Mouse (Mus musculus): Measurements from ENCODE around the gene Plscr2.

Gene Plscr2

DNA sequence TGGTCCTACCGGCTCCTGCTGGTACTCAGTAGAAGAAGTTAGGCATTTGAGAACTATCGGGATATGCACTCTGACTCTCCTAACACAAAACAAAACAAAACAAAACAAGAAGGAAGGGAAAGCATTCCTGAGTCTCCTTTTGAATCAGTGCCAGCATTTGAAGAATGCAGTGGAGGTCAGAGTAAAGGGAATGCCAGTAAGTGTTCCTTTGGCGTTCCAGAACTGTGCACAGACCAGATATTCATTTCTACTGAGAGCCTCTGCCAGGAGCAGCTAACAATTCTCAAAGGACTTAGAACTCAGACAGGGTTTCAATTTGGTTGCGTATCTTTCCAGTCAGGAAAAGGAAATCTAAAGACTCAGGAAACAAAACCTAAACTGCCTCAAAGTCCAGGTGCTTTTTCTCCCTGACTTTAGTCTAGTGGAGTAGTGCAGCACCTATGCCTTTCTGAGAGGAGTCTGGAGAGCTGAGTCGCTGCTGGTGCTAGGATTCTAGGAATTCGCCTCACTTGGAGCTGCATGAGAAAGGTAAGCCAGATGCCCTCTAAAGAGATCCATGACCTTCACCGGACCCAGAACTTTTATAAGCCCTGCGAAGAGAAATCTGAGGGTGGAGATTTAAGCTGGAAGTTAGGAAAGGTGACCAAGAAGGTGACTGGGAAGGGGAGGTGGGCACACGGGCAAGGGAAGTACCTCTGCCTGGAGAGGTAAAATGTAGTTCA is at the start of gene Plscr2:
Gene Plscr2, plus strand, starts transcription at position 117 of the 722 bp plus-strand sequence.
- no peak for DNase-seq (ENCODE audit: low read depth, low spot score)

DNA sequence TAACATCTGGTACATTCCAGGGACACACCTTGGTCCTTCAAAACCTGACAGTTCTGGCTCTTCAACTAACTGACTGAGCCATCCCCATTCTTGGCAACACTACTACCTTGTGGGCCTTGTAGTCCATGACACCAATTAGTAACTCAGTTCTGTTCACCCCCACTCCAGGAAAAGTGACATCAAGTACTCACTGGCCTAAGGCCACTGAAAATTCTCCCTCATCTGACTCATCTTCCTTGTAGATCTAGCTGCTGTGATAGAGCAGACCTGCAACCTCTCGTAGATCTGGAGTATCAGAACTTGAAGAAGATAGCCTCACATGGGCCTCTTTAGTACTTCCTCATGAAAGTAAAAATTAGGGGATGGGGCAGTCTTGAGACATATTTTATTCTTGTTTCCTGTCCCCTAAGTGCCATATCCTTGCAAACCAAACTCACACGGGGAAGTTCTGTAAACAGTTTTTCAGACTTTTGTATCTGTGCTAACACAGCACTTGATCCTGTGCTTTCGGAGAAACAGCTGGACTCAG is 49.2 kb upstream of the Plscr2 start:
- DNase-seq (ENCODE audit: low read depth, low spot score), result no peak

DNA sequence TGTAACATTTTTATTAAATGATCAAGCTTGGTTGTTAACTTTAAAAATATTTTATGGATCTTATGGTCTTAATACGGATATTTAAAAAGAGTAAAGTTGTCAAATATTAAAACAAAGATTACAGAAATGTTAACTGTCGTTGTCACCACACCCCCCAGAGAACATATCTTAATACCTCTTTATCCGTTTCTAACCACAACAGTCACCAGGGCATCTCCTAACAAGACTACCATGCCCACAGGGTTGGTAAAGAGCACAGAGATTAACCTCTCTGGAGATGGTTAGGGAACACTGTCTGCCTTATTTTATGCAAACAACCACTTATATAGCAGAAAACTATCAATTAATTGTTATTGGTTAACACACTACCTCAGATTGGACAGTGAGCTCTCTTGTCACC is 48.6 kb upstream of the Plscr2 start:
- DNase-seq (ENCODE audit: low read depth, low spot score), result no peak

DNA sequence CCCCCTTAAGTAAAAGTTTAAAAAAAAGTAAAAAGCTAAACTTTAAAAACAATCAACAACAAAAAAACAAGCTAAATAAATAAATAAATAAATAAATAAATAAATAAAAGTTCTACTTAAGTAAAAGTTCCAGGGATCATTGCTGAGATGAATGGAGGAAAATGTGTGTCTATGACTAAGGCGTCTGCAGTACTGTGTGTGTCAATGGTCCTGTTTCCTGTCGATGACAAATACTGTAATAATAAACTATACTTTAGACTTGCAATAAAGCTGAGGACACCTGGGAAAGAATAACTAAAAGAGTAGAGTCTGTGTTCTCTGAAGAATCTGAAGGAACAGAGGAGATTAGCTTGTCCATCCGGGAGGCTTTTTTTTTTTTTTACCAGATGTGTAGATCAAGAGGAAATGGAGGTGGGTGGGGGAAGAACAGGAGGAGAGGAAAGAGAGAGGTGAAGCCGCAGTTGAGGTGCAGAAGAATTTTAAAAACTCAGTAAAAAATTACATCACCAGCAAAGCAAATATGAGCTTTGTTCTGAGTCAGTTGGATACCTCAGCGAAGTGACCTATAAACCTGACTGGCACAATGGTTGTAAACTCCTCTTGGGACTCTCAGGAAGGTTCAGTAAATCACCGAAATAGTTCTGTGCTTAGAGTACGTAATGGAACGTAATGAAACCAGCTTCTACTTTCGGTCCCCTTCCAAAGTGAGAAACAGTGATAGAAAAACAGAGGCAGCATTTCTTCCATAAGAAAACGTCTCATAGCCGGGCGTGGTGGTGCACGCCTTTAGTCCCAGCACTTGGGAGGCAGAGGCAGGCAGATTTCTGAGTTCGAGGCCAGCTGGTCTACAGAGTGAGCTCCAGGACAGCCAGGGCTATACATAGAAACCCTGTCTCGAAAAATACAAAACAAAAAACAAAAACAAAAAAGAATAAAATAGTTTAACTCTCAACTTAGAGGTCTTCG is 46.3 kb upstream of the Plscr2 start:
- DNase-seq (ENCODE audit: low read depth, low spot score), result no peak

DNA sequence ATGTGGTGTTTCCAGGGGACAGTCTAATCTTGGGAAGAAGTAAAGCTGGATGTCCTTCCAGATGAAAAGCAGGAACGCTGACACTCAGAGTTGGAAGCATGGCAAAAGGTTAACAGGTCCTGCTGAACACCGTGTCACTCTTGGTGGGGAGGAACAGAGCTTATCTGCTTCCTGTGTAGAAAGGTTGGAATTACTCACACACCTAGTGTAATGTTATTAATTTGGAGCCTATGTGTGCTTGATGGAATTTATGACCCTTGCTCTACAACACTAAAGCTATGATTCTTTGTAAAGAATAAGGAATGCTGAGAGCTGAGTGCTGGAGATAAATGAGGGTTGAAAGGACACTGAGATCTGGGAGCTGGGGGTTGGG is 45.6 kb upstream of the Plscr2 start:
- peak; percentile 19 for DNase-seq (ENCODE audit: low read depth, low spot score)

DNA sequence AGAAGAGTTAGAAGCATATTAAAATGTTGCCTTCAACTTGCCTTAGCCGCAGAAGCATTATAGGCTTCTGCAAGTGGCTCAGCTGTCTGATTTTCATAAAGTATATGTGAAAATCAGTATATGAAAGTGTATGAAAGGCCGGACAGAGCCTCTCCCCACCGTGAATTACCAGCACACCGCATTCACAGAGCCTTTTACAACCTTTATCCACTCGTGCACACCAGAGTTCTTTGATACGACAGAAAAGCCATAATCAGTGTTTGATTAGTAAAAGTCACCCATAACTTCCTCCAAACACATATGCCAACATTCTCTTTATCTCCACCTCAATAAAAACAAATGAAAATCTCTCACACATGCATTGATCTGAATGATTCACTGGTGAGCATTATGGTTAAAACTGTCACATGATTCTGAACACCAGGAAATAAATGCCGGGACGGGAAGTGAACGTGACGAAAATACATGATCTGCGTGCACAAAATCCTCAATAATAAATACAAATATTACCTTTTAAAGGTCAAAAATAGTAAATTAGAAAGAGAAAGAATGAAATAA is 40.4 kb upstream of the Plscr2 start:
- DNase-seq (ENCODE audit: low read depth, low spot score), result no peak

DNA sequence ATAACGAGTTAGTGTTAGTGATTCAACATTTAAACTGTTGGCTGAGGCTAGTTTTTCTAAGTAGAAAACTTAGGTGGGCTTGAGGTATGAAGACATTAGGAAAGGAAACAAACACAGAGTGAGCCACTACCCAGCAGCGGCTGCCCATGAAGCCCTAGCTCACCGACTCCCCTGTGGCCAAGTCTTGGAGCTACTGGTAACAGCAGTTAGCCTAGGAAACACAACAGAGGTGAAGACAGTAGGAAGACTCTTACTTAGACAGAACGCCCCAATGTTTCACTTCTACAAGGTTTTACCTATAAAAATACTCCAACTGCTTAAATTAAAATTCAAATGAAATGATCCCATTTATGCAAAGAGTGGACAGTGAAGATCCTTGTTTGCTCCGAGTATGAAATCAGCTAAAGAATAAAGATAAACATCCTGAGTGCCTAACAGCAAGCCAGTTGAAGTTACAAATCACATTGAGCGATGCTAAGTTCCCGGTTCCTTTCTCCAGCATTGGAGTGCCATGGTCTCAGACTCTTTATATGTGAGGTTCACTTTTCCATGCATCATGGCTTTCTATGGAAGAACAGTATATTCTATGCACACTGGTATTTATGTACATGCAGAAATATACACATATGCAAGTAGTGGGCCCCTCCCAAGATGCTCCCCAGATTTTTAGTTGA is 26.5 kb upstream of the Plscr2 start:
- DNase-seq (ENCODE audit: low read depth, low spot score), result no peak

DNA sequence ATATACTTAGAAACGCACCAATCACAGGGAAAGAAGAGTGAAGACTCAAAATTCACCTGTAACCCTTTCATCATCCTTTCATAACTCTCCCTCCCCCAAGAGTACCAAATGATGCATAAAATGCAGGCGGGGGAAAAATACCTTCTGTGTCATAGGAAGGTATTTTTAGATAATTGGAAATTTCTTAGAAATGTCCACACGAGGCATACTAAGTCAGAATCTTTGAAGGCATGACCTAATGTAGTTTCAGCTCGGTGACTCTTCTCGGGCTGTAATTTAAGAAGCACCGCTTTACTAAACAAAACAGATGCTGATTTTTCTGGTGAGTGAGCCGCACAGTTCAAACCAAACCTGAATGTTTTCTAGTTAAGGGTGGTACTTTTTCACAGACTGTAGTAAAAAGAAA is 26.0 kb upstream of the Plscr2 start, which contains the start of gene Plscr1:
Gene Plscr1, plus strand, starts transcription at position 304 of the 406 bp plus-strand sequence.
- peak; percentile 8 for DNase-seq (ENCODE audit: low read depth, low spot score)

DNA sequence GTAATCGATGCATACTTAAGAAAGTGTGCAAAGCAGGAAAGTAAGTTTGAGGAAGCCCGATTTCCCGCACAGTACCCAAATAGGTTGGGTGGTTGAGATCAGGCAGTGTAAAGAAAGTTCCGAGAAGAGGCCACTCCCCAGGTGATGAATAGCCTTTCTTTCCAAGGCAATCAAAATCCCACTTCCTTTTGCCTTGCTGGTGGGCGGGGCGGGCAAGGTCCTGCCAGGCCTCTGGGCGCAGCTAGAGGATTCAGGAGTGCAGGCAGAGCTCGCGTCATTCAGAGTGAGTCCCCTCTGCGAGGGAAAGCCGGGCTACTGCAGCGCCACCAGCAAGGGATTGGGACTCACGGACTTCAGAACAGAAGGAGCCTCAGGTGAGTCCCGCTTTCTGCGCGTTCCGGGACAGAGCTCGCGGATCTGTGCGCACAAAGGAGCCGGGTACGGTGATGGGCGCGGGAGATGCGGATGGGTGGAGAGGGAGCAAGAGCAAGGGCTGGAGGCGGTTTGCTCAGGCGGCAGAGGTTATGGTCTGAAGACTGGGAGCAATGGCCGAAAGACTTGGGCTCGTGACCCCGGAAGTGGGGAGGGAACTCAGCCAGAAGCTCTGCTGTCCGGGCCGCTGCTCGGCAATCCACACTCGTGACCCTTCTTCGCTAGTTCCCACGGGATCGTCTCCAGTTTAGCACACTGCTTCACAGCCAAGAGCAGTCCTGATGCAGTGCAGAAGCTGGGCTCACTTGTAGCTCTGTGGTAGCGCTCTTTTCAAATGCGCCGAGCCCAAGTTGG is 25.2 kb upstream of the Plscr2 start:
- DNase-seq (ENCODE audit: low read depth, low spot score), result peak; percentile 78

DNA sequence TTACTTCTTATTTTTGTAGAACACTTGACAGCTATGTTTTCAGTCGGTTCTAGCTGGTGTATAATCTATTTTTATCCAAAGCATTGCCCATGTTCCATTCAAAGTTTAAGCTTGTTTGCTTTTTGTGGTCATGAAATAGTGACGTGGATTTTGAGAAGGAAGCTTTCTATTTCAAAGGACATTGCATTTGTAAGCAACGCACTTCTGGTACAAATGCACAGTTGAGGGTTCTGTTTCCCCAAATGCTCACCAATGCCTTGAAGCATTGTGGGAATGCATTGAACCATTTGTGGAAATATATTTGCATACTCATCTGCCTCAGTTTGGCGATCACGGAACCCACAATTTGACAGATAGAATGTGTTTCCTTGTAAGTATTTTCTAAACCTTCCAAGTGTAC is 22.7 kb upstream of the Plscr2 start:
- DNase-seq (ENCODE audit: low read depth, low spot score), result no peak

DNA sequence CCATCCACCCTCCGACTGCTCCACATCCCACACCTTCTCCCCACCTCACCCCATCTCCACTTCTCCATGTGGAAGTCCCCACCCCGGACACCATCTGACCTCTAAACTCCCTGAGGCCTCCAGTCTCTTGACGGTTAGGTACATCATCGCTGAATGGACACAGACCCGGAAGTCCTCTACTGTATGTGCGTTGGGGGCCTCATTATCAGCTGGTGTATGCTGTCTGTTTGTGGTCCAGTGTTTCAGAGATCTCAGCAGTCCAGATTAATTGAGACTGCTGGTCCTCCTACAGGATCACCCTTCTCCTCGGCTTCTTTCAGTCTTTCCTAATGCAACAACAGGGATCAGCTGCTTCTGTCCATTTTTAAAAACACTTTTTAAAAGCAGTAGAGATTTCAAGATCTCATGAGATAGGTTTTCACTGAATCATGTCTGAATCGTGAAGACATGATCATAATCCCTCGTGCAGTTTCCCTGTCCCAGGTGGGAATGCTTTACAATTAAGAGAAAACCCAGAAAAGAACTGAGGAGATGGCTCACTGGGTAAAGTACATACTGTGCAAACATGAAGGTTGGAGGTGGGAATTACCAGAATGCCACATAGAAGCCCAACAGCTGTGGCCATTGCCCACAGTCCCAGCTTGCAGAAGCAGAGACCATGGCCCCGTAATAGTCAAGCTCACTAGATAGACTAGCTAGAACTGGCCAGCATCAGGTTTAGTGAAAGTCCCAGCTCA is 21.6 kb upstream of the Plscr2 start:
- DNase-seq (ENCODE audit: low read depth, low spot score), result no peak

DNA sequence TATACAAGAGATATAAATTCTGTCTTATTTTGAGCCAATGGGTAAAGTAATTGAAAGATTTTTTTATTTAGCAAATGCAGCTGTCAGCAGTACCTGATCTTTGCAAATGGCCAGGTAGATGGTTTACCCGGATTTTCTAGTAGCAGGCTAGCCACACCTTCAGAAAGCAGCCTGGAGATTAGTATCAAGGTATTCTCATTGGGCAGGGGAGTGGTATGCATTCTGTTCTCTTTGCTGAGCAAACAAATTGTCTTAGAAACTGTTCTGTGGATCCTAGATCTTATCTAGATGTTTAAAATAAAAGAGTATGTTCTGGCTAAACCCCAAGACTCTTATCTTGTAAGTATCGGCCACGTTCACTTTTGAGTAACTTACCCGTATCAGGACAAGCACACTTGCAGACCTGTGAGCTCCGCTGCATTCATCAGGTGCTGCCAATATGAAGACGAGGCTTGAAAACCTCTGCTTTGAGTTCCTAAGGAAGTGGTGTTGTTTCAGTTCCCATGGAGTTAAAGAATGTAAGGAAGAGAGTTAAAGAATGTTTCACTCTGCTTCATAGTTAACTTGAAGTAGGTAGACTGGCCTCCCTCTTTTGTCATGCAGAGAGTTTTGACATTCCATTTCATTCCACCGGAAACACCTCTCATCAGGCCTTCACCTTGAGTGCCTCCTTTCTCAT is 14.8 kb upstream of the Plscr2 start:
- DNase-seq (ENCODE audit: low read depth, low spot score), result no peak

DNA sequence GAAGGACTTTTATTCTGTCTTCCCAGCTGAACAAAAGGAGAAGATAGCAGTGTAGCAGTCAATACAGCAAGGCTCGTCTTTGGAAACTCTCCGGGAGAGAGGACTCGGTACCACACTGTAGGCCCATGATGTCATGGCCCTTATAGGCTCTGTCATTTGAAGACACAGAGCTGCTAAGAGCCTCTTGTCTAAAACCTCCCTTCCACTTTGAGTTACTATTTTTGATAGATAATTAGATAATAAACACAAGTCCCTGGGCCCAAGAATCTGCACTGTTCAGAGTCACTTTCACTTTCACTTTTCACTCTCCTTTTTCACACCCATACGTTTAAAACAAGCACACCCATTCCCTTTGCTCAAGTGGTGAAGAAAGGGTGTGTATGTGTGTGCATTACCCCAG is 9.7 kb upstream of the Plscr2 start:
- DNase-seq (ENCODE audit: low read depth, low spot score), result no peak

DNA sequence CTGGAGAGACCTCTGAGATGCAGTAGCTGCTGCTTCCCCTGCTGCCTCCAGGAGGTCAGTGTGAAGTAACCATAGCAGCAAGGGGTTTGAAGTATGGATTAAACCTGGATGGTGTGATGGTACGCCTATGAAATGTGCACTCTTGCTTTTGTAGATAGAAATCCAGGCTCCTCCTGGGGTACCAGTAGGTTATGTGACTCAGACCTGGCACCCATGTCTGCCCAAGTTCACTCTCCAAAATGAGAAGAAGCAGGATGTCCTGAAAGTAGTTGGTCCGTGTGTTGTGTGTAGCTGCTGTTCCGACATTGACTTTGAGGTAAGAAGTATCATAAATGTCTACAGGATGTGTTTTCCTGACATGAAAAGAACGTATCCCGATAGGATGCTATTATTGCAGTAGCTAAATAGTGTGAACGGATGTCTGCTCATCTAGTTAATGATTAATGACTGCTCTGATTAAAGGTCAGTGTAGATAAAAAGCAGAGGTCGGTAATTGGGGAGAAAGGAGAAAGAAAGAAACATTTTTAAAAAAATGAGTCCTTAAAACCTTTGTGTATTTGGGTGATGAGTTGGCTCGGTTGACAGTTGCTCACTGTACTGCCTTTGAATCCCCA is 8.7 kb upstream of the Plscr2 start:
- DNase-seq (ENCODE audit: low read depth, low spot score), result no peak

DNA sequence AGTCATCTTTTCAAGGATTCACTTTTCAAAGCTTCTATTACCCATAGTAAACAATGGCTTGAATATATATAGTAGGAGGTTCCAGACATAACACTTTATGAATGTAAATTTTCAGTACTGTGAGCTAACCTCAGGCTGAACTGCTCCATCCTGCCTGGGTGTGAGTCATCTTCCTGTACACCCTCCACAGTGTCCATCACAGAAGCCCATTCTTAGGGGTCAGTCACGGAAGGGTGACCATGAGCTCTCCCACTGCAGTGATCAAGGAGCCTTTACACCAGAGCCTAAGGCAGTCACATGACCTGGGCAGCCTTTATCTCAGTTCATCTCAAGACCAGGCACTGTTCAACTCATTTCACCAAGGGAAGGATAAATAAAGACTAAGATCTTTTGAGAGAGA is 7.7 kb upstream of the Plscr2 start:
- no peak for DNase-seq (ENCODE audit: low read depth, low spot score)

DNA sequence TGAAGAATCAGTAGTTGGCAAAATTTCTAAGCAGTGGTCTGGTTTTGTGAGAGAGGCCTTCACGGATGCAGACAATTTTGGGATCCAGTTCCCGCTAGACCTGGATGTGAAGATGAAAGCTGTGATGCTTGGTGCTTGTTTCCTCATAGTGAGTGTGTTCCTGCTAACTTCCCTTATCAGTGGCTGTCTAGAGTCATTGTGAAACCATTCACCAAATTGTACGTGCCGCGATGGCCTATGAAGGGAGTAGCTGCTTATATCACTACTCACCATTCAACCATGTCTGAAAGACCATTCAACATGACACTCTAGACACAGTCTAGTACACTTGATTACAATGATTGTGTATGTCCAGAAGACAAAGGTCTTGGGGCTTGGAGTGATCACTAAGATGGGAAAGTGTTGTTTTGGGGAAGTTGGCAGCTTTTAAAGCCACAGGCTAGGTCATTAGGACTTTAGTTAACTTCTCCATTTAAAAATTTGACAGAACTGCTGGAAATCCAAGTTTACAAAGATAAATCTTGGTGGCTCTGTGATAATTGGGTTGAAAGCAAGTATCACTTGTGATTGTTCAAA is 5.5 kb upstream of the Plscr2 start:
- DNase-seq (ENCODE audit: low read depth, low spot score), result no peak

DNA sequence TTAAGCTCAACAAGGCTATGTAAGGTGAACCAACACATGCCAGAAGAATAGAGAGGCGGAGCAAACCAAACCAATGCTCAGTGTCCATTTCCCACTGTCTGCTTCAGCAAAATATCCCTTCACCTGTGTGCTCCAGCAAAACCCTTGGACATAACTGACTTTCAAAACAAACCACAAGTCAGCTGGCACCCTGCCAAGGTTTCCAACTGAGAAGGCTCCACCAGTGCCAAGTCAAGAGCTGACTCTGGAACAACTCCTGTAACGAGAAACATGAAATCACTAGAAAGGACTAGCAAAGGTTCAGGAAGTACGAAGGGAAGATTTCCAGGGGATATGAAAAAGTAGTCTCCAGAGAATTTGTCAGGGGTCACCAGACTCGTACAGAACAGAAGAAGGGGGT is 4.5 kb upstream of the Plscr2 start:
- no peak for DNase-seq (ENCODE audit: low read depth, low spot score)

DNA sequence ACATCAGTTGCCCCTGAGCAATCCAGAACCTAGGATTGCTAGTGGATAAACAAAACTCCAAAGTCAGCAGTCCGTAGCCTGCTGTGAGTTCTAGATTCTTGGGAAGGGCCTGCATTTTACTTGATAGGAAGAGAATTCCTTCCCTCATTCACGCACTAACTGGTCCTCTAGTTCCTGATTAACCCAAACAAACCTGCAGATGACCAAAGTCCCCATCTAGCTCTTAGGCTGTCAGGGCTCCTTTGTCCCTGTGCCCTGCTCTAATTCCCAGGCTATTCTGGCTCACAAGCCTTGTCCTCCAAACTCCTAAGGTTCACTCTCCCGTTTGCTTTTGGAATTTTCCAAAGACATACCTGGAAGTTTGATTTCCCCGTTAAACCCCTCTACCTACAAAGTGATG is 2.8 kb upstream of the Plscr2 start:
- DNase-seq (ENCODE audit: low read depth, low spot score), result no peak

DNA sequence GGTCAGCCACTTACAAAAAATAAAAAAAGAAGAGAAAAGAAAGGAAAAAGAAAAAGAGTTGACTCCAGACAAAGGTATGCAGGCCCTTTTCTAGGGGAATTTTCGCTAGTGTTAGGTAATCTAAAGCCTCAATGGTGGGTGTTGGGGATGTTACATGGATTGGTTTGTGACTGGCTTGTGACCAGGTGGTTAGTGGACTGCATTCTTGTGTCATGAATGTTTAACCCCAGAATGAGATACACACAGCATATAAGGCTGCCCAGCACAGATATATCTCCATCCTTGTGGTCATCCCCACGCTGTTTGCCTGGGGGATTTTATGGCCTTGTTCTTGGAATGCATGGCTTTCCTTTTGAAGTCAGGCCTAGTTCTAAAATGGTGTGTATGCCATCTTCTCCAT is 2.1 kb upstream of the Plscr2 start:
- no peak for DNase-seq (ENCODE audit: low read depth, low spot score)

All from forelimb bud, embryonic 11.5 days (tissue).